Mouse (Mus musculus): ENCODE results near the gene Megf8. TPM values are rescaled to one million over a fixed set of nuclear protein-coding genes. Genes with fewer than 3 reads are reported as not detected.

The Megf8 gene
- polyA plus RNA-seq, 1 experiment = not detected

GRCm38 (mm10) chr7:25341000-25341784 lies 24.2 kb downstream of the Megf8 start:
- no peak for TF ChIP-seq POLR2A (IDR thresholded peaks at IDR 0.05; ENCODE audit: insufficient read depth, low read depth, low read length)
- TF ChIP-seq CTCF (IDR thresholded peaks at IDR 0.05; ENCODE audit: insufficient read depth, low read depth, low read length) = no peak
- Histone ChIP-seq H3K4me1 (ENCODE audit: control insufficient read depth, insufficient read depth, low read length) (peaks cover 10% of the 10 kb centered on the region), H3K4me3 (ENCODE audit: insufficient read depth, low read depth, low read length) (no peak overlapping the region), H3K27ac (ENCODE audit: insufficient read depth, low read depth, low read length) (no peak overlapping the region)
- WGBS = 67% methylated on average over 20 of the region's 20 CpGs

- WGBS = 85% methylated on average over 8 of the region's 8 CpGs
- Histone ChIP-seq H3K27ac (ENCODE audit: insufficient read depth, low read depth, low read length) (no peak overlapping the region), H3K4me1 (ENCODE audit: control insufficient read depth, insufficient read depth, low read length) (no peaks in the 10 kb centered on the region), H3K4me3 (ENCODE audit: insufficient read depth, low read depth, low read length) (no peak overlapping the region)
- TF ChIP-seq CTCF (IDR thresholded peaks at IDR 0.05; ENCODE audit: insufficient read depth, low read depth, low read length) (no peak), POLR2A (IDR thresholded peaks at IDR 0.05; ENCODE audit: insufficient read depth, low read depth, low read length) (no peak)
Observed at GRCm38 (mm10) chr7:25348861-25349260, 31.9 kb downstream of the Megf8 start.

DNA sequence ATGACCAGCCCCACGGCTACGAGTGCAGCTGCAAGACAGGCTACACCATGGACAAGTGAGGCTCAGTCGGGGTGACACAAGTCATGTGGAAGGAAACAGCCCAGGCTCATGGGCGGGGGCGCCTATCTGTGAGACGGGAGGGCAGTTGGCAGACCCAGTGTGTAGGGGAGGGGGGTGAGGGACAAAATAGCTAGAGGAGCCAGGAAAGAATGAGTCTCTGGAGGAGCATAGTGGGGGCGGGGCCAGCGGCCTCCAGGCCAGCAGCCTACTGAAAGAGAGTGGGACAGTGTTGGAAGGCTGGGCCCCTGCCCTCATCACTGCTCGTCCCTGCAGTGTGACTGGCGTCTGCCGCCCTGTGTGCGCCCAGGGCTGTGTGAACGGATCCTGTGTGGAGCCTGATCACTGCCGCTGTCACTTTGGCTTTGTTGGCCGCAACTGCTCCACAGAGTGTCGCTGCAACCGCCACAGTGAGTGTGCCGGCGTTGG lies 41.8 kb downstream of the Megf8 start:
- 59% methylated on average over 19 of the region's 19 CpGs for WGBS
- no peak overlapping the region for H3K27ac ChIP-seq (ENCODE audit: insufficient read depth, low read depth, low read length)
- H3K4me1 ChIP-seq (ENCODE audit: control insufficient read depth, insufficient read depth, low read length) = peaks cover 6% of the 10 kb centered on the region; the same call in 1 of the 2 replicates
- TF ChIP-seq POLR2A (IDR thresholded peaks at IDR 0.05; ENCODE audit: insufficient read depth, low read depth, low read length) = no peak
- TF ChIP-seq CTCF (IDR thresholded peaks at IDR 0.05; ENCODE audit: insufficient read depth, low read depth, low read length) = no peak
- no peak overlapping the region for H3K4me3 ChIP-seq (ENCODE audit: insufficient read depth, low read depth, low read length)

- WGBS = 86% methylated on average over 19 of the region's 19 CpGs
- H3K4me3 ChIP-seq (ENCODE audit: insufficient read depth, low read depth, low read length) = no peak overlapping the region
- TF ChIP-seq CTCF (IDR thresholded peaks at IDR 0.05; ENCODE audit: insufficient read depth, low read depth, low read length) (no peak), POLR2A (IDR thresholded peaks at IDR 0.05; ENCODE audit: insufficient read depth, low read depth, low read length) (no peak)
Observed at GRCm38 (mm10) chr7:25363151-25363550, 46.2 kb downstream of the Megf8 start.

DNA sequence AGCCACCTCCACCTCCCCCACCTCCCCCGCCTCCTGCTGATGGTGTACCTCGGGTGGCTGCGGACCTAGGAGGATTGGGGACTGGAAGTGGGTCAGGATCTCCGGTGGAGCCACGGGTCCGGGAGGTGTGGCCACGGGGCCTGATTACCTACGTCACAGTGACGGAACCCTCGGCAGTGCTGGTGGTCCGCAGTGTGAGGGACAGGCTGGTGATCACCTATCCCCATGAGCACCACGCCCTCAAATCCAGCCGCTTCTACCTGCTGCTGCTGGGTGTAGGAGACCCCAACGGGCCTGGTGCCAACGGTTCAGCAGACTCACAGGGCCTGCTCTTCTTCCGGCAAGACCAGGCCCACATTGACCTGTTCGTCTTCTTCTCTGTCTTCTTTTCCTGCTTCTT lies 46.7 kb downstream of the Megf8 start:
- TF ChIP-seq POLR2A (IDR thresholded peaks at IDR 0.05; ENCODE audit: insufficient read depth, low read depth, low read length) = no peak
- no peak for TF ChIP-seq CTCF (IDR thresholded peaks at IDR 0.05; ENCODE audit: insufficient read depth, low read depth, low read length)
- Histone ChIP-seq H3K27ac (ENCODE audit: insufficient read depth, low read depth, low read length) (no peak overlapping the region), H3K4me3 (ENCODE audit: insufficient read depth, low read depth, low read length) (no peak overlapping the region), H3K4me1 (ENCODE audit: control insufficient read depth, insufficient read depth, low read length) (peaks cover 20% of the 10 kb centered on the region)
- 93% methylated on average over 17 of the region's 17 CpGs for WGBS

More at GRCm38 (mm10) chr7:25363151-25363550, 46.2 kb downstream of the Megf8 start:
- Histone ChIP-seq H3K27ac (ENCODE audit: insufficient read depth, low read depth, low read length) (no peak overlapping the region), H3K4me1 (ENCODE audit: control insufficient read depth, insufficient read depth, low read length) (peaks cover 25% of the 10 kb centered on the region)

DNA sequence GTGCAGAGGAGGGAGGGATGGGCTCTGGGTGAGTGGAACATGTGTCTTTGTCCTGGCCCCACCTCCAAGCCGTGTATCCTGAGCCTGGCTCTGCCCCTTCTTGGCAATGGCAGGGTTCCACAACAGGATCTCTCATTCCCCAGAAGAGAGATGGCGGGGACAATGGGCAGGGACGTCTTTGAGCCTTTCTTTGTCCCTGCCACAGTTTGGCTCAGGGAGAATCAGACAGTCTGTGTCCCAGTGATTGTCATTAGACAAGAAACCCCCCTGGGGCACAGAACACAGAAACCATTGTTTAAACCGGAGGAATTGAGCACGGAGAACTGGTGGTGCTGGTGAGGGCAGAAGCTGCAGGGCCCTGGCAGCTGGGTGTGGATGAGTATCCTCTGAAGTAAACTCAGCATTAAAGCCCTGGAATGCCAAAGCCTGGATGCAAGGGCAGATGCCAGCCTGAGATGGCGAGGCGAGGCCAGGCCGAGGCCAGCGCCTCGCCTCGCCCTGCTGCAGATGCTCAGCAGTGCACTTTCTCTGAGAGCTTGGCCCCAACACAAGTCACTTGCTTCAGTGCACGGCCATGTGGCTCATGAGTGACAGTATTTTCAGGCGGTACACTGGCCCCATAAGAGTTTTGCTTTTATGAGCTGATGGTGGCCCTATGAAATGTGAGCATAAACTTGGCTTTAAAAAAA lies 49.1 kb downstream of the Megf8 start:
- Histone ChIP-seq H3K27ac (ENCODE audit: insufficient read depth, low read depth, low read length) (no peak overlapping the region), H3K4me3 (ENCODE audit: insufficient read depth, low read depth, low read length) (no peak overlapping the region), H3K4me1 (ENCODE audit: control insufficient read depth, insufficient read depth, low read length) (peaks cover 20% of the 10 kb centered on the region)
- no peak for TF ChIP-seq CTCF (IDR thresholded peaks at IDR 0.05; ENCODE audit: insufficient read depth, low read depth, low read length)
- no peak for TF ChIP-seq POLR2A (IDR thresholded peaks at IDR 0.05; ENCODE audit: insufficient read depth, low read depth, low read length)
- 36% methylated on average over 13 of the region's 13 CpGs for WGBS

- 7% methylated on average over 33 of the region's 33 CpGs for WGBS
- Histone ChIP-seq H3K4me3 (ENCODE audit: insufficient read depth, low read depth, low read length) (no peak overlapping the region), H3K27ac (ENCODE audit: insufficient read depth, low read depth, low read length) (no peak overlapping the region), H3K4me1 (ENCODE audit: control insufficient read depth, insufficient read depth, low read length) (peaks cover 20% of the 10 kb centered on the region)
- TF ChIP-seq CTCF (IDR thresholded peaks at IDR 0.05; ENCODE audit: insufficient read depth, low read depth, low read length) (no peak), POLR2A (IDR thresholded peaks at IDR 0.05; ENCODE audit: insufficient read depth, low read depth, low read length) (no peak)
Observed at GRCm38 (mm10) chr7:25367632-25368293, 50.8 kb downstream of the Megf8 start.

- H3K27ac ChIP-seq (ENCODE audit: insufficient read depth, low read depth, low read length) = no peak overlapping the region
- TF ChIP-seq POLR2A (IDR thresholded peaks at IDR 0.05; ENCODE audit: insufficient read depth, low read depth, low read length) (no peak), CTCF (IDR thresholded peaks at IDR 0.05; ENCODE audit: insufficient read depth, low read depth, low read length) (no peak)
- 24% methylated on average over 12 of the region's 12 CpGs for WGBS
- H3K4me3 ChIP-seq (ENCODE audit: insufficient read depth, low read depth, low read length) = no peak overlapping the region
- peaks cover 20% of the 10 kb centered on the region for H3K4me1 ChIP-seq (ENCODE audit: control insufficient read depth, insufficient read depth, low read length)
Observed at GRCm38 (mm10) chr7:25368333-25368732, 51.4 kb downstream of the Megf8 start.

All from olfactory bulb, adult 2 months (tissue).